Mouse (Mus musculus) midbrain, embryonic 16.5 days (tissue): ENCODE data around the gene Tmigd3. TPM values are rescaled to one million over a fixed set of nuclear protein-coding genes. Genes with fewer than 3 reads are reported as not detected.

Experiments
- ATAC-seq: fragments of 200-750 bp; cut with Nextera tagmentation; 2 replicates; pipeline ENCODE4 v1.8.0; 2017; ENCODE audit warnings: moderate TSS enrichment
- H3K27ac ChIP-seq: fragments of 300-500 bp; sonication (generic); 2 replicates; pipeline ENCODE4 v1.5.1; 2014; ENCODE audit warnings: mild to moderate bottlenecking, low read length, mixed read lengths
- H3K27me3 ChIP-seq: fragments of 300-500 bp; sonication (generic); 2 replicates; pipeline ENCODE4 v1.6.1; 2014; ENCODE audit warnings: low read depth, low read length, mixed read lengths; ENCODE audit not compliant: control insufficient read depth, insufficient read depth
- H3K36me3 ChIP-seq: fragments of 300-500 bp; sonication (generic); 2 replicates; pipeline ENCODE4 v1.6.1; 2014; ENCODE audit warnings: mild to moderate bottlenecking, low read length, moderate library complexity, mixed read lengths; ENCODE audit not compliant: control insufficient read depth, insufficient read depth
- H3K4me1 ChIP-seq: fragments of 300-500 bp; sonication (generic); 2 replicates; pipeline ENCODE4 v1.6.1; 2014; ENCODE audit warnings: mild to moderate bottlenecking, low read length, mixed read lengths; ENCODE audit not compliant: control insufficient read depth, insufficient read depth
- H3K4me2 ChIP-seq: fragments of 300-500 bp; sonication (generic); 2 replicates; pipeline ENCODE4 v1.6.1; 2014; ENCODE audit warnings: mild to moderate bottlenecking, low read length, mixed read lengths
- H3K4me3 ChIP-seq: fragments of 300-500 bp; sonication (generic); 2 replicates; pipeline ENCODE4 v1.5.1; 2014; ENCODE audit warnings: low read depth, mild to moderate bottlenecking, low read length, moderate library complexity, mixed read lengths
- H3K9ac ChIP-seq: fragments of 300-500 bp; sonication (generic); 2 replicates; pipeline ENCODE4 v1.6.1; 2014; ENCODE audit warnings: low read depth, low read length, mixed read lengths
- H3K9me3 ChIP-seq: fragments of 300-500 bp; sonication (generic); replicated peaks from 2 replicates; pipeline ENCODE4 v1.6.1; 2014; ENCODE audit warnings: mild to moderate bottlenecking, low read length, mixed read lengths; ENCODE audit not compliant: control insufficient read depth, poor library complexity, severe bottlenecking
- WGBS: fragments of 180-500 bp; shearing (Covaris S2); extraction: QIAGEN DNeasy Blood & Tissue Kit; methylation state at CpG from one replicate; pipeline ENCODE4 v1.1.7; 2014; 5-methylcytosine and 5-hydroxymethylcytosine counted together
- polyA plus RNA-seq: library from polyadenylated mRNA; unstranded; fragments of >200 nt; fragmentation: Nextera tagmentation; extraction: Ambion mirVana; gene quantifications from 2 replicates; pipeline ENCODE4 v1.2.1, GENCODE M21; 2015

Tmigd3 gene
- polyA plus RNA-seq, 1 experiment from 2014 or later = not detected

DNA sequence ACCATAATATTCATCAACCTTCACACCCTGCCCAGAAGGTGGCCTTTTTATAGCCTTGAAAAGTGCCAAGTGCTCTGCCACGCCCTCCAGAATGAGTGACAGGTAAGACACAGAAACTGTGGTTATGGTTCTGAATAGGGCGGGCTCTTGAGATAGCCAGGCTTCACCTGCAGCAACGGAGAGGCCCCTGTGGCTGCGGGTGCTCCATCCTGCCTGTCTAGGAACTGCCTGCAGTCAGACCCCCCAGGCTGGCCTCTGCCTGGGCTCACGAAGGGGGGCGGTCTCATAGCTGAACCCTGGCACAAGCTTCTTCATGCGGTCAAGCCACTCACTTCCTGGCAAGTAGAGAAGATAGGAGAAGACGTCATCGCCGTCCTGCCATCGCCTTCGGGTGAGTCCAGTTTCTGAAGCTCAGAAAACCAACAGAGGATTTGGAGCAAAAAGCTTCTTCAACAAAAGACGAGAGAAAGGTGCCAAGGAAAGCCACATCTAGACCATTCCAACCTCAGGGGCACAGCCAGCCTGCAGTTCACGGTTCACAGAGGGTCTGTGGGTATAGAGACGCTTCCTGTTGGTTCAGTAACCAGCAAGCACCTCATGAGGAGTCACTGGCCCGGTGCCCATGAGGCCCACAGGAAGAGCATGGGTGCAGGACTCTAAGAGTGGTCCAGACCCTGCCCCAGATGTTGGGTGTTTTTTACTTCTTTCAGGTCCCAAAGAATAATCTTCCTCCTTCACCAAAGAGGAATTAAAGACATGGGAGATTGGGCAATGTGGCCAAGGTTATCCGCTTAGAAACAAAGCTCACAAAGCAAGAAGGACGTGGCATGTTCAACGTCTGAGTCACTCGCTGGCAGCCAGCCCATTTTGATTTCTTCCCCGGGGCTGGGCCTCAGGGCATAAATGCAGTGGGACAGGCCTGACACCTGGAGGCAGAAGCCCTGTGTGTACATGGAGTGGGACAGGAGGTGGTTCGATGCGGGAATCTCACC is 24.2 kb downstream of the Tmigd3 start:
- Histone ChIP-seq H3K4me3 (no peak overlapping the region), H3K27ac (no peak overlapping the region), H3K4me2 (no peak overlapping the region), H3K27me3 (no peaks in the 10 kb centered on the region), H3K9me3 (no peaks in the 10 kb centered on the region), H3K36me3 (no peaks in the 10 kb centered on the region), H3K4me1 (no peaks in the 10 kb centered on the region), H3K9ac (no peak overlapping the region)
- 86% methylated on average over 23 of the region's 23 CpGs for WGBS
- ATAC-seq = no peak

- Histone ChIP-seq H3K4me1 (no peaks in the 10 kb centered on the region), H3K9me3 (no peaks in the 10 kb centered on the region), H3K27ac (no peak overlapping the region), H3K36me3 (no peaks in the 10 kb centered on the region), H3K4me2 (no peak overlapping the region), H3K9ac (no peak overlapping the region), H3K4me3 (no peak overlapping the region), H3K27me3 (no peaks in the 10 kb centered on the region)
- ATAC-seq = no peak
- WGBS = 89% methylated on average over 3 of the region's 3 CpGs
These were observed 26.1 kb downstream of the Tmigd3 start for GRCm38 (mm10) chr3:105896811-105897210.

GRCm38 (mm10) chr3:105898325-105898724 is 27.6 kb downstream of the Tmigd3 start:
- no peak overlapping the region for H3K27ac ChIP-seq
- no peaks in the 10 kb centered on the region for H3K36me3 ChIP-seq
- H3K4me3 ChIP-seq = no peak overlapping the region
- no peaks in the 10 kb centered on the region for H3K4me1 ChIP-seq
- WGBS = 84% methylated on average over 2 of the region's 2 CpGs
- no peaks in the 10 kb centered on the region for H3K27me3 ChIP-seq
- ATAC-seq = no peak
- H3K4me2 ChIP-seq = no peak overlapping the region
- no peak overlapping the region for H3K9ac ChIP-seq
- no peaks in the 10 kb centered on the region for H3K9me3 ChIP-seq

- Histone ChIP-seq H3K9me3 (no peaks in the 10 kb centered on the region), H3K4me3 (no peak overlapping the region), H3K27me3 (no peaks in the 10 kb centered on the region), H3K4me1 (no peaks in the 10 kb centered on the region), H3K9ac (no peak overlapping the region), H3K27ac (no peak overlapping the region), H3K4me2 (no peak overlapping the region), H3K36me3 (no peaks in the 10 kb centered on the region)
- WGBS = 93% methylated on average over 11 of the region's 11 CpGs
- no peak for ATAC-seq
These were observed 28.2 kb downstream of the Tmigd3 start for GRCm38 (mm10) chr3:105898861-105899260.

- Histone ChIP-seq H3K27me3 (no peaks in the 10 kb centered on the region), H3K9ac (no peak overlapping the region), H3K4me2 (no peak overlapping the region), H3K9me3 (no peaks in the 10 kb centered on the region), H3K36me3 (no peaks in the 10 kb centered on the region), H3K4me3 (no peak overlapping the region), H3K4me1 (no peaks in the 10 kb centered on the region), H3K27ac (no peak overlapping the region)
- 45% methylated on average over 8 of the region's 8 CpGs for WGBS
- peak; percentile 85 for ATAC-seq
These were observed 28.9 kb downstream of the Tmigd3 start for GRCm38 (mm10) chr3:105899394-105900147.

- ATAC-seq = no peak
- Histone ChIP-seq H3K27me3 (no peaks in the 10 kb centered on the region), H3K9me3 (no peaks in the 10 kb centered on the region), H3K4me1 (no peaks in the 10 kb centered on the region), H3K27ac (no peak overlapping the region), H3K4me3 (no peak overlapping the region), H3K4me2 (no peak overlapping the region), H3K9ac (no peak overlapping the region), H3K36me3 (no peaks in the 10 kb centered on the region)
- 78% methylated on average over 6 of the region's 6 CpGs for WGBS
These were observed 29.6 kb downstream of the Tmigd3 start for GRCm38 (mm10) chr3:105900266-105900665.

GRCm38 (mm10) chr3:105900716-105901115 is 30.0 kb downstream of the Tmigd3 start:
- H3K9me3 ChIP-seq = no peaks in the 10 kb centered on the region
- H3K4me1 ChIP-seq = no peaks in the 10 kb centered on the region
- no peak for ATAC-seq
- 84% methylated on average over 3 of the region's 3 CpGs for WGBS
- H3K27ac ChIP-seq = no peak overlapping the region
- H3K27me3 ChIP-seq = no peaks in the 10 kb centered on the region
- no peak overlapping the region for H3K4me2 ChIP-seq
- no peak overlapping the region for H3K9ac ChIP-seq
- no peak overlapping the region for H3K4me3 ChIP-seq
- no peaks in the 10 kb centered on the region for H3K36me3 ChIP-seq

- H3K4me2 ChIP-seq = no peak overlapping the region
- H3K4me3 ChIP-seq = no peak overlapping the region
- no peaks in the 10 kb centered on the region for H3K9me3 ChIP-seq
- WGBS = 80% methylated on average over 4 of the region's 4 CpGs
- no peaks in the 10 kb centered on the region for H3K27me3 ChIP-seq
- H3K9ac ChIP-seq = no peak overlapping the region
- H3K27ac ChIP-seq = no peak overlapping the region
- H3K36me3 ChIP-seq = no peaks in the 10 kb centered on the region
- no peaks in the 10 kb centered on the region for H3K4me1 ChIP-seq
- no peak for ATAC-seq
These were observed 30.8 kb downstream of the Tmigd3 start for GRCm38 (mm10) chr3:105901468-105901867.

GRCm38 (mm10) chr3:105904213-105904612 is 33.5 kb downstream of the Tmigd3 start:
- H3K36me3 ChIP-seq = no peaks in the 10 kb centered on the region
- no peaks in the 10 kb centered on the region for H3K27me3 ChIP-seq
- no peak for ATAC-seq
- no peak overlapping the region for H3K4me3 ChIP-seq
- H3K4me2 ChIP-seq = no peak overlapping the region
- WGBS = 74% methylated on average over 4 of the region's 4 CpGs
- H3K9me3 ChIP-seq = no peaks in the 10 kb centered on the region
- no peak overlapping the region for H3K9ac ChIP-seq
- no peaks in the 10 kb centered on the region for H3K4me1 ChIP-seq
- no peak overlapping the region for H3K27ac ChIP-seq
